Mouse (Mus musculus) neural tube, embryonic 11.5 days (tissue): ENCODE results near the gene Abcc4. TPM values are rescaled to one million over a fixed set of nuclear protein-coding genes. Genes with fewer than 3 reads are reported as not detected.
A peak's percentile ranks its signal among the peaks of the same experiment; 100 is the strongest.

Source experiments
- ATAC-seq: fragments of 200-750 bp; cut with Nextera tagmentation; 2 replicates; pipeline ENCODE4 v1.8.0; 2017; ENCODE audit warnings: moderate number of reproducible peaks, mild to moderate bottlenecking, moderate TSS enrichment, moderate library complexity; ENCODE audit not compliant: insufficient read depth, low FRiP score, low TSS enrichment
- DNase-seq: peaks from one replicate; pipeline ENCODE4 v3.0.0-alpha.2; 2015; ENCODE audit warnings: low spot score
- H3K27ac ChIP-seq: fragments of 300-500 bp; sonication (generic); 2 replicates; pipeline ENCODE4 v1.5.1; 2014; ENCODE audit warnings: low read depth, mild to moderate bottlenecking, low read length
- H3K27me3 ChIP-seq: fragments of 300-500 bp; sonication (generic); 2 replicates; pipeline ENCODE4 v1.6.1; 2014; ENCODE audit warnings: mild to moderate bottlenecking, low read length, mixed read lengths; ENCODE audit not compliant: control insufficient read depth, insufficient read depth
- H3K36me3 ChIP-seq: fragments of 300-500 bp; sonication (generic); 2 replicates; pipeline ENCODE4 v1.6.1; 2014; ENCODE audit warnings: mild to moderate bottlenecking, low read length, moderate library complexity, mixed read lengths; ENCODE audit not compliant: control insufficient read depth, insufficient read depth
- H3K4me1 ChIP-seq: fragments of 300-500 bp; sonication (generic); 2 replicates; pipeline ENCODE4 v1.6.1; 2014; ENCODE audit warnings: low read length, mixed read lengths; ENCODE audit not compliant: control insufficient read depth, insufficient read depth
- H3K4me2 ChIP-seq: fragments of 300-500 bp; sonication (generic); 2 replicates; pipeline ENCODE4 v1.6.1; 2014; ENCODE audit warnings: low read depth, mild to moderate bottlenecking, moderate library complexity
- H3K4me3 ChIP-seq: fragments of 300-500 bp; sonication (generic); 2 replicates; pipeline ENCODE4 v1.5.1; 2014; ENCODE audit warnings: low read depth, low read length
- H3K9ac ChIP-seq: fragments of 300-500 bp; sonication (generic); 2 replicates; pipeline ENCODE4 v1.6.1; 2014; ENCODE audit warnings: mild to moderate bottlenecking, low read length
- H3K9me3 ChIP-seq: fragments of 300-500 bp; sonication (generic); 2 replicates; pipeline ENCODE4 v1.6.1; 2016; ENCODE audit warnings: low read length; ENCODE audit not compliant: control insufficient read depth
- WGBS: fragments of 180-500 bp; shearing (Covaris S2); extraction: QIAGEN DNeasy Blood & Tissue Kit; methylation state at CpG from one replicate; pipeline ENCODE4 v1.1.7; 2014; 5-methylcytosine and 5-hydroxymethylcytosine counted together
- polyA plus RNA-seq: library from polyadenylated mRNA; unstranded; fragments of >200 nt; fragmentation: Nextera tagmentation; extraction: Ambion mirVana; gene quantifications from 2 replicates; pipeline ENCODE4 v1.2.1, GENCODE M21; 2014

The Abcc4 gene
- polyA plus RNA-seq, 1 experiment from 2014 or later, result 3.3 TPM

DNA sequence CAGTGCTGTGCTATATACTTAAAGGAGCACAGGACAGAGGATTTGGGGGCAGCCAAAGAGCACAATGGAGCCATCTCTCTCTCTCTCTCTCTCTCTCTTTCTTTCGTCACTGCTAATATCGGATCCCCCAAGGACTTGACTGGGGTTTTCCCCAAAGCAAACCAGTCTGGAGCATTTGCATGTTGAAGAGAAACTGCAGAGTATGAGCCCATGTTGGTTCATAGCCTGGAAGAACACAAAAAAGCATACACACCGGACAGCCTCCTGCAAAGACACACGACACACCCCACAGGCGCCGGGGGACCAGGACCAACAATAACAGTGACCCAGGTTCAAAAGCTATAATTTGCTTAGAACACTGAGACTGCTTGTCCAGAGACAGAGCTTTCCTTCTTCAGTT lies 14.1 kb downstream of the Abcc4 start:
- Histone ChIP-seq H3K9ac (no peak overlapping the region), H3K36me3 (no peaks in the 10 kb centered on the region), H3K9me3 (no peaks in the 10 kb centered on the region), H3K4me1 (no peaks in the 10 kb centered on the region), H3K27ac (no peak overlapping the region), H3K4me3 (no peak overlapping the region), H3K4me2 (no peak overlapping the region), H3K27me3 (no peaks in the 10 kb centered on the region)
- 84% methylated on average over 6 of the region's 6 CpGs for WGBS
- ATAC-seq (no peak), DNase-seq (no peak)

DNA sequence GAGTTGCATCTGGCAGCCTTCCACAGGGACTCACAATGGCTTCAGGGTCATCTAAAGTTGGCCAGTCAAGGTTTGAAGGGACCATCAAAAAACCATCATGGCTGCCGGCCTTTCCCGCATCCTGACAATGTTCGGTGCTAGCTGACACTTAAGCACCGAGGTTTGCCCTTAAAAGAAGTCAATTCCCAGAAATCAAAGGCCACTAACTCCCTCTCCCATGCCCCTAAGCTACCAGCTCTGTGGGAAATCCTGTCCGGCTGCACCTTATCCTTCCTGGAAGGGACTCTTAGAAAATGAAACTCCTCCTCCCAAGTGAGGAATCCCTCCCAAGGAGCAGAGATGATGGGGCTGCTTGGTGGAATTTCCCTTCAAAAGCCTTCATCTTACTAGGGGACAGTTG lies 14.6 kb downstream of the Abcc4 start:
- no peak overlapping the region for H3K4me2 ChIP-seq
- DNase-seq (no peak), ATAC-seq (no peak)
- WGBS, result 84% methylated on average over 5 of the region's 5 CpGs
- H3K27me3 ChIP-seq, result no peaks in the 10 kb centered on the region
- no peaks in the 10 kb centered on the region for H3K36me3 ChIP-seq
- no peaks in the 10 kb centered on the region for H3K4me1 ChIP-seq
- no peaks in the 10 kb centered on the region for H3K9me3 ChIP-seq
- no peak overlapping the region for H3K27ac ChIP-seq
- H3K4me3 ChIP-seq, result no peak overlapping the region
- no peak overlapping the region for H3K9ac ChIP-seq

DNA sequence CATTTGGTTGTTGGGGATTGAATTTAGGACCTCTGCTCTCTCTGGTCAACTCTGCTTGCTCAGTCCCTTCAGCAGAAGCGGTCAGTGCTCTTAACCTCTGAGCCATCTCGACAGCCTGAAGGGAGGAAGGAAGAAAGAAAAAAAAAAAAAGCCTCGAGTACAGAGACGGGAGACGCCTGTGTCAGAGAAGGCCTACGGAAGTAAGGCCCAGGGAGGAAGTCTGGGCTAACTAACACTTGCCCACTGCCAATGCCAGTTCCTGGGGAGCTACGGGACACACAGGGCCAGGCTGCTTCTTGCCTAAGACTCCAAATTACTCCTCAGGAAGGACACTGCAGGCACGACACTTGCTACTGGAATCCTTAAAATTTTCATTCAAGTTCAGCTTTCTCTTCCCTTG lies 15.1 kb downstream of the Abcc4 start:
- Histone ChIP-seq H3K4me1 (no peaks in the 10 kb centered on the region), H3K4me3 (no peak overlapping the region), H3K9me3 (no peaks in the 10 kb centered on the region), H3K36me3 (no peaks in the 10 kb centered on the region), H3K4me2 (no peak overlapping the region), H3K9ac (no peak overlapping the region), H3K27ac (no peak overlapping the region), H3K27me3 (no peaks in the 10 kb centered on the region)
- DNase-seq (no peak), ATAC-seq (no peak)
- WGBS, result 83% methylated on average over 8 of the region's 8 CpGs

DNA sequence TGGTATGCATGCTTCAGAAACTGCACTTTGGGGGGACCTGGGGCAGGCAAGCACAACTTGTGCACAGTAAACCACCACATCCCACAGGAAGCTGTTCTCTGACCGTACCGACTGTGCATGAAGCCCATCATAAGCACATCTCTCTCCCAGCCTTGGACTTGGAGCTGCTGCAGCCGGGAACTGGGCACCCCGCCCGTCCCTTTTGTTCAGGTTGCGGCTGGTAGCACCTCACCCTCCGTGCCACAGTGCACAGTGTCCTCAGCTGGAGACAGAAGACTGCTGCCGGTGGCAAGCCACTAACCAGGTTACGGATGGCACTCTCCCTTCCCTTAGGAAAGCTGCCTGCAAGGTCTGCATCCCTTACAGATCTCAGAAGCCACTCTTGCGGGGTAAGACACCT lies 15.7 kb downstream of the Abcc4 start:
- ATAC-seq, result no peak
- Histone ChIP-seq H3K4me1 (no peaks in the 10 kb centered on the region), H3K27me3 (no peaks in the 10 kb centered on the region), H3K36me3 (no peaks in the 10 kb centered on the region), H3K4me2 (no peak overlapping the region), H3K27ac (no peak overlapping the region), H3K9me3 (no peaks in the 10 kb centered on the region), H3K4me3 (no peak overlapping the region), H3K9ac (no peak overlapping the region)
- 81% methylated on average over 10 of the region's 10 CpGs for WGBS
- DNase-seq, result no peak

DNA sequence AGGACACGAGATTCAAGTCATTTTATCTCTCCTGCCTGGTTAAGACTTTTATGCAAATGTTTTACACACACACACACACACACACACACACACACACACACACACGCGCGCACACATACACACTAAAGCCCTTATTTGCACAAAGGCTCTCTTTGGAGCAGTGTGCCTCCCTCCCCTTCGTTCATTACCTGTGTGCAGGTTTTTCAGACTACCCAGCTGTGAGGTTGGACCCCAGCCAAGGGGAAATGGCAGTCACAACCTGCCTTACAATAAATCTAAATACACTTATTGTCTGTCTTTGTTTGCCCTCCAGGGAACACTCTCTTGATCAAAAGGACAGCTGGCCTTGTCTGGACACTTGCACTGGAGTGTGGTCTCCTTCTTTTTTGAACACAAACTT lies 17.4 kb downstream of the Abcc4 start:
- DNase-seq (no peak), ATAC-seq (0 out of 2 replicates have a peak, but pooled peaks have one; percentile 13)
- H3K9me3 ChIP-seq, result no peaks in the 10 kb centered on the region
- no peaks in the 10 kb centered on the region for H3K36me3 ChIP-seq
- no peak overlapping the region for H3K4me2 ChIP-seq
- H3K27me3 ChIP-seq, result no peaks in the 10 kb centered on the region
- H3K27ac ChIP-seq, result no peak overlapping the region
- H3K4me3 ChIP-seq, result no peak overlapping the region
- no peak overlapping the region for H3K9ac ChIP-seq
- 68% methylated on average over 5 of the region's 5 CpGs for WGBS
- H3K4me1 ChIP-seq, result no peaks in the 10 kb centered on the region

DNA sequence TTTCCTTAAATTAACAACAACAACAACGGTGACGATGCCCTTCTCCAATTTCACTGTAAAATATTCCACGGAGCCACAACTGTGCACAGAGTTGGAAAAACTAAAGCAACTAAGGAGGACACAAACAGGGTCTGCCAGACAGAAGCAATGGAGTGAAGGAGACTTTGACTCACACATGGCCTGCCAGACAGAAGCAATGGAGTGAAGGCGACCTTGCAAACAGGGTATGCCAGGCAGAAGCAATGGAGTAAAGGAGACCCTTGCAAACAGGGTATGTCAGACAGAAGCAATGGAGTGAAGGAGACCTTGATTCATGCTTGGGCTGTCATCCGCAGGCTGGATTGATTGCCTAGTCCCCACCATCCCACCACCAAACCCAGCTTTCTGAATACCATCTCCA lies 19.2 kb downstream of the Abcc4 start:
- no peaks in the 10 kb centered on the region for H3K9me3 ChIP-seq
- 78% methylated on average over 5 of the region's 5 CpGs for whole genome bisulfite sequencing
- H3K36me3 ChIP-seq, result no peaks in the 10 kb centered on the region
- ATAC-seq, result no peak
- DNase-seq, result no peak
- H3K27ac ChIP-seq, result no peak overlapping the region
- H3K4me3 ChIP-seq, result no peak overlapping the region
- H3K4me2 ChIP-seq, result no peak overlapping the region
- no peaks in the 10 kb centered on the region for H3K27me3 ChIP-seq
- no peak overlapping the region for H3K9ac ChIP-seq
- no peaks in the 10 kb centered on the region for H3K4me1 ChIP-seq

DNA sequence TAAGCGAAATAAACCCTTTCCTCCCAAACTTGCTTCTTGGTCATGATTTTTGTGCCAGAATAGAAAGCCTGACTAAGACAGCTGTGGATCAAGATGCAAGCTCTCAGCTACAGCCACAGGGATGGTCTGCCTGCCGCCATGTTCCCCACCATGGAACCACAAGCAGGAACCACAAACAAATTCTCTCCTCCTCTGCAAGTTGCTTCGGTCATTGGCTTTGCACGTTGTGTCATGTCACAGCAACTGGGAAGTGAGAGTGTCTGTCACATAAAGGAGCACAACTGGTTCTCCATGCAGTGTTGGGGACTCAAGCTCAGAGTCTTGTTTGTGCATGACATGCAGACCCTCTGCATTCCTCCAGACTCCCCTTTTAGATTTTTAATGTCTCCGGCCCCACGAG lies 20.4 kb downstream of the Abcc4 start:
- 94% methylated on average over 6 of the region's 6 CpGs for WGBS
- Histone ChIP-seq H3K27me3 (no peaks in the 10 kb centered on the region), H3K4me1 (no peaks in the 10 kb centered on the region), H3K4me2 (no peak overlapping the region), H3K9me3 (no peaks in the 10 kb centered on the region), H3K9ac (no peak overlapping the region), H3K36me3 (no peaks in the 10 kb centered on the region), H3K4me3 (no peak overlapping the region), H3K27ac (no peak overlapping the region)
- ATAC-seq, result no peak
- DNase-seq, result no peak

DNA sequence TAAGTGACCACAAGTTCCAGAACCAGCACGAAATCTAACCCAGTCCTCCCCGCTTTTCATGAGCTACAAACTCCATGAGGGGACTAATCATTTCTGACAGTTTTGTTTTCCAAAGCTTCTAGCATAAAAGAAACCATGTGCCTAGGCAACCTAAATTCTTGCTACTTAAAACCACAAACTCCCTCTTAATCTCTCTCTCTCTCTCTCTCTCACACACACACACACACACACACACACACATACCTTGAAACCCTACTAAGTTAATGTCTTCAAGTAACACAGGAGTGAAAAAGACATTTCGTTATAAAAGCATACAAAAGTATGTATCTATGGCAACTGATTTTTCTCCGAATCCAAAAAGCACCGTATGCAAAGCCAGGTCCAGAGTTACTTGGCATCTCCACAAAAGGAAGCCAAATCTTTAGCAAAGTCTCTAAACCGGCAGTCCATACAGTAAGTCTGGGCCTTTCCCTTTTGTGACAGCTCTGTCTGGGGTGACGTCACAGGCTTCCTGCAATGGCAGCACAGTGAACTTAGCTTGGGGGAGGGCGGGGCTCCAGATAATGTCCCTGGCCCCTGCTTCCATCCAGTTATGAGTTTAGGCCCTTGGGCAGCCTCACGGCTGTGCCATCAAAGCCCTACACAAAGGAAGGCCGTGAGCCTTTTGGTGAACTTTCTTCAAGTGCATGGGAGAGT lies 23.5 kb downstream of the Abcc4 start:
- no peak for DNase-seq
- no peak overlapping the region for H3K9ac ChIP-seq
- H3K4me2 ChIP-seq, result no peak overlapping the region
- no peak for ATAC-seq
- no peak overlapping the region for H3K27ac ChIP-seq
- no peak overlapping the region for H3K4me3 ChIP-seq
- no peaks in the 10 kb centered on the region for H3K9me3 ChIP-seq
- no peaks in the 10 kb centered on the region for H3K27me3 ChIP-seq
- H3K4me1 ChIP-seq, result no peaks in the 10 kb centered on the region
- WGBS, result 80% methylated on average over 10 of the region's 10 CpGs
- H3K36me3 ChIP-seq, result no peaks in the 10 kb centered on the region

DNA sequence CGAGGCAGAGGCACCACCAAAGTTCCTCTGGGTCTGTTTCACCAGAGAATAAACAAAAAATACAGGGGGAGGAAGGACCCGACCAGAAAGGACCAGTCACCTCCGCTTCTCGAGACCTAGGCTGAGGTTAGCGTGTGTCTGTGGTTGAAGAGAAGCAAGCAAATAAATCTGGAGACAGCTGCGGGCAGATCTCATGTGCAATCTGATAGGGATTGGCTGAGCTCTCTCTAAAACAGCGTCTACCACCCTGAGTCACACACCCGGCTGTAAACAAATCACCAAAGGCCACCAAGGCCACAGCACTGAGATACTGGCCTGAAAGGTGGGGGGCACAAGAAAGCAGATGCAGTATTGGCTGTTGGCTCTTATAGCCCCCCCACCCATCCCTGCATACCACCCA lies 24.9 kb downstream of the Abcc4 start:
- no peak for DNase-seq
- Histone ChIP-seq H3K4me1 (no peaks in the 10 kb centered on the region), H3K9ac (no peak overlapping the region), H3K4me3 (no peak overlapping the region), H3K4me2 (no peak overlapping the region), H3K27ac (no peak overlapping the region), H3K27me3 (no peaks in the 10 kb centered on the region), H3K36me3 (no peaks in the 10 kb centered on the region), H3K9me3 (no peaks in the 10 kb centered on the region)
- 64% methylated on average over 8 of the region's 8 CpGs for WGBS
- no peak for ATAC-seq
